Mouse (Mus musculus): Measurements from ENCODE around the gene Atad1. TPM values are rescaled to one million over a fixed set of nuclear protein-coding genes. Genes with fewer than 3 reads are reported as not detected.
A peak's percentile ranks its signal among the peaks of the same experiment; 100 is the strongest.

The Atad1 gene
- polyA plus RNA-seq, 1 experiment from 2014 or later: 62.8 TPM

DNA sequence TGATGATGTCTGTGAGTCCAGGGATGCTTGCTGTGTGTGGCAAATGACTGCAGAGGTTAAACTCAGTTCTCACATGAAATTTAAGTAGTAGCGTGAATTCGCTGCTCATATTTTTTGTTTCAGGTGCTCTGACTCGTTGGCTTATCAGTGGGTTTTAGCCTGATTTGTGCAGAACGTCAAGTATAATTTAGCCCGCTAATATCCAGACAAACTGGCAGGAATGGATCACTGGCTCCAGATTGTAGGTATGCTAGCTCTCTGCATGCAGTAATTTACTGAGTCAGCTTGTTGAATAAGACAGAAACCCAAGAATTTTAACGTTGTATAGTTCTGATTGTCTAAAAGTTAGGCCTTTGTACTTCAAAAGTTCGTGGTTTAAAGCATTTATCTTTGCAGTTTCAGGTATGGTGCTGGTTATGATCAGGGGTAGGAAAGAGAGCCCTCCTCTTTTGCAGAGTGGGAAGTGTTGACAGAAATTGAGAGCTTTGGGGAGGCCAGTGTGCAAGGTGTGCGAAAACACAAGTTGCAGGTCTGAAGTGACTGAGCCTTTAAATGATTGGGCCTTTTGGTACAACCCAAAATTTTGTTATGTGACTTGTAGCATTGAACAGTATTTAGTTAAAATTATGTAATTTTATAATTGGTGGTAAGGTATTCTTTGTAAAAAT, 19.9 kb upstream of the Atad1 start:
- ATAC-seq (ENCODE audit: low read depth): no peak
- Histone ChIP-seq H3K27me3 (ENCODE audit: control insufficient read depth, insufficient read depth, low read depth, low read length) (no peaks in the 10 kb centered on the region), H3K4me3 (ENCODE audit: low read length) (peak overlapping the region; percentile 96), H3K27ac (ENCODE audit: low read length) (no peak overlapping the region), H3K4me2 (ENCODE audit: low read depth, low read length) (peak overlapping the region; percentile 97), H3K36me3 (ENCODE audit: control insufficient read depth, insufficient read depth, low read length) (no peaks in the 10 kb centered on the region), H3K4me1 (replicated peaks; ENCODE audit: control insufficient read depth, insufficient read depth, low read length) (peaks cover 15% of the 10 kb centered on the region), H3K9ac (ENCODE audit: low read length) (peak overlapping the region; percentile 100), H3K9me3 (ENCODE audit: control insufficient read depth, low read length) (no peaks in the 10 kb centered on the region)
- WGBS: 2% methylated on average over 8 of the region's 8 CpGs

DNA sequence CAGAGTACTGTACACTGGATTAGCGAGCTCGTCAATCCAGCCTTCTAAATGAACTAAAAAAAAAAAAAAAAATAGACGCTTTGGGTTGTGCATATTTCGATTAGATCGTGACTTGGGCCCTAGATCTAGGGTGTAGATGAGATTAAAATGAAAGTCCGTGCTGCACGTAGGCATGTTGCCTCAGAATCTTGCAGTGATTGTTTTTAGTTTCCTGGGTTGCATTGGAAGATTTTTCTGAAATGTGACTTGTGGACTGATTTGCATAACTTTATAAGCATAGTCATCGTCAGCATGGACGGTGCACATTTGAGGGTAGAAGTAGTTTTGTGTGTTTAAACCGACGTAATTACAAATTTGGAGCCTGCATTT, 19.2 kb upstream of the Atad1 start:
- H3K27ac ChIP-seq (ENCODE audit: low read length): peak overlapping the region; percentile 99; the same call in 1 of the 2 replicates
- under 1% methylated on average over 11 of the region's 11 CpGs for WGBS
- no peaks in the 10 kb centered on the region for H3K9me3 ChIP-seq (ENCODE audit: control insufficient read depth, low read length)
- H3K4me2 ChIP-seq (ENCODE audit: low read depth, low read length): peak overlapping the region; percentile 97
- peaks cover 15% of the 10 kb centered on the region for H3K4me1 ChIP-seq (replicated peaks; ENCODE audit: control insufficient read depth, insufficient read depth, low read length)
- peak overlapping the region; percentile 96 for H3K4me3 ChIP-seq (ENCODE audit: low read length)
- ATAC-seq (ENCODE audit: low read depth): no peak
- H3K36me3 ChIP-seq (ENCODE audit: control insufficient read depth, insufficient read depth, low read length): no peaks in the 10 kb centered on the region
- peak overlapping the region; percentile 100 for H3K9ac ChIP-seq (ENCODE audit: low read length)
- H3K27me3 ChIP-seq (ENCODE audit: control insufficient read depth, insufficient read depth, low read depth, low read length): no peaks in the 10 kb centered on the region

DNA sequence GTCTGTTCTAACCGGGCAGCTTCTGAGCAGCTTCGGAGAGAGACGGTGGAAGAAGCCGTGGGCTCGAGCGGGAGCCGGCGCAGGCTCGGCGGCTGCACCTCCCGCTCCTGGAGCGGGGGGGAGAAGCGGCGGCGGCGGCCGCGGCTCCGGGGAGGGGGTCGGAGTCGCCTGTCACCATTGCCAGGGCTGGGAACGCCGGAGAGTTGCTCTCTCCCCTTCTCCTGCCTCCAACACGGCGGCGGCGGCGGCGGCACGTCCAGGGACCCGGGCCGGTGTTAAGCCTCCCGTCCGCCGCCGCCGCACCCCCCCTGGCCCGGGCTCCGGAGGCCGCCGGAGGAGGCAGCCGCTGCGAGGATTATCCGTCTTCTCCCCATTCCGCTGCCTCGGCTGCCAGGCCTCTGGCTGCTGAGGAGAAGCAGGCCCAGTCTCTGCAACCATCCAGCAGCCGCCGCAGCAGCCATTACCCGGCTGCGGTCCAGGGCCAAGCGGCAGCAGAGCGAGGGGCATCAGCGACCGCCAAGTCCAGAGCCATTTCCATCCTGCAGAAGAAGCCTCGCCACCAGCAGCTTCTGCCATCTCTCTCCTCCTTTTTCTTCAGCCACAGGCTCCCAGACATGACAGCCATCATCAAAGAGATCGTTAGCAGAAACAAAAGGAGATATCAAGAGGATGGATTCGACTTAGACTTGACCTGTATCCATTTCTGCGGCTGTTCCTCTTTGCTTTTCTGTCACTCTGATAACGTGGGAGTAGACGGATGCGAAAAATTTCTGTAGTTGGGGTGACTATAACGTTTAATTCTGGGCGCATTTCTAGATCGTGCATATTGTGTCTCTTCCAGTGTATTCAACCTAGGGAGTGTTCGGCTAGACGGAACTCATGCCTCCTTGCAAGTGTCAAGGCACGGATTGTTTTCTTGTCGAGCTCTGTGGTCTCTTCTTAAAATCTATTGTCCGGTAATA, 18.5 kb upstream of the Atad1 start:
- 0% methylated on average over 39 of the region's 69 CpGs for WGBS
- H3K4me3 ChIP-seq (ENCODE audit: low read length): peak overlapping the region; percentile 96
- H3K9me3 ChIP-seq (ENCODE audit: control insufficient read depth, low read length): no peaks in the 10 kb centered on the region
- peak; percentile 10 for ATAC-seq (ENCODE audit: low read depth)
- H3K36me3 ChIP-seq (ENCODE audit: control insufficient read depth, insufficient read depth, low read length): no peaks in the 10 kb centered on the region
- peak overlapping the region; percentile 100 for H3K9ac ChIP-seq (ENCODE audit: low read length)
- peak overlapping the region; percentile 99 for H3K27ac ChIP-seq (ENCODE audit: low read length)
- H3K4me2 ChIP-seq (ENCODE audit: low read depth, low read length): peak overlapping the region; percentile 97
- peaks cover 15% of the 10 kb centered on the region for H3K4me1 ChIP-seq (replicated peaks; ENCODE audit: control insufficient read depth, insufficient read depth, low read length)
- peaks cover 2% of the 10 kb centered on the region; the same call in 1 of the 2 replicates for H3K27me3 ChIP-seq (ENCODE audit: control insufficient read depth, insufficient read depth, low read depth, low read length)

DNA sequence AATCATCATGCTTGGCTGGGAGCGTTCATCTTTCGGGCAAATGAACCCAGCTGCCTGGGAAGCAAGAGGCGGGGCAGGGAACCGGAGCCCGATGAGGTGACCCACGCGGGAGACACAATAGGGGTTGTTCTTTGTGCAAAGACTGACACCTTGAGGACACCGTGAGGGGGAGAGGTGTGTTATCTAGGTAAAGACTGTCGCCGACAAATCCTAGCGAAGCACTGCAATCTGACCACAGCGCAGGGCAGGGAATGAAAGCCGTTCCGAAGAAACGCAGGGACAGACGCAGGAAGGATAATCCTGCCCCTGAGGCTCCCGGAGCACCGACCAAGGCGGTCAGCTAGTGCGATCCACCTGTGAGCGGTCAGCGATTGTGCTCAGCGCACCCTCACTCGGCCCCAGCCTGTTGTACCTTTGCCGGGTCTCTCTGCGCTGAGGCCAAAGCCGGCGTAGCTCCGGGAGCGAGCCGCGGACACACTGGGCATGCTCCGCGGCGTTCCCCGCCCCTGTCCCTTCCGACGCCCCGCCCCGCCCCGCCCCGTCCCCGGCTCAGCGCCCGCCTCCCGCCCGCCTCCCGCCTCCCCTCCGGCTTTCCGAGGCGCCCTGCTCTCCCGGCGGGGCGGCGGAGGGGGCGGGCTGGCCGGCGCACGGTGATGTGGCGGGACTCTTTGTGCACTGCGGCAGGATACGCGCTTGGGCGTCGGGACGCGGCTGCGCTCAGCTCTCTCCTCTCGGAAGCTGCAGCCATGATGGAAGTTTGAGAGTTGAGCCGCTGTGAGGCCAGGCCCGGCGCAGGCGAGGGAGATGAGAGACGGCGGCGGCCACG, 17.5 kb upstream of the Atad1 start, which contains the start of gene Pten:
Gene Pten (plus strand): TSS at position 598 of the 826 bp plus-strand sequence.
- H3K4me1 ChIP-seq (replicated peaks; ENCODE audit: control insufficient read depth, insufficient read depth, low read length): peaks cover 12% of the 10 kb centered on the region
- H3K36me3 ChIP-seq (ENCODE audit: control insufficient read depth, insufficient read depth, low read length): no peaks in the 10 kb centered on the region
- peak; percentile 90 for ATAC-seq (ENCODE audit: low read depth)
- H3K27ac ChIP-seq (ENCODE audit: low read length): peak within 1 kb of the TSS; percentile 99
- H3K9ac ChIP-seq (ENCODE audit: low read length): peak within 1 kb of the TSS; percentile 100
- H3K4me2 ChIP-seq (ENCODE audit: low read depth, low read length): peak within 1 kb of the TSS; percentile 97
- no peaks in the 10 kb centered on the region for H3K9me3 ChIP-seq (ENCODE audit: control insufficient read depth, low read length)
- H3K27me3 ChIP-seq (ENCODE audit: control insufficient read depth, insufficient read depth, low read depth, low read length): peaks cover 2% of the 10 kb centered on the region; the same call in 1 of the 2 replicates
- H3K4me3 ChIP-seq (ENCODE audit: low read length): peak within 1 kb of the TSS; percentile 96
- under 1% methylated on average over 52 of the region's 77 CpGs for WGBS

DNA sequence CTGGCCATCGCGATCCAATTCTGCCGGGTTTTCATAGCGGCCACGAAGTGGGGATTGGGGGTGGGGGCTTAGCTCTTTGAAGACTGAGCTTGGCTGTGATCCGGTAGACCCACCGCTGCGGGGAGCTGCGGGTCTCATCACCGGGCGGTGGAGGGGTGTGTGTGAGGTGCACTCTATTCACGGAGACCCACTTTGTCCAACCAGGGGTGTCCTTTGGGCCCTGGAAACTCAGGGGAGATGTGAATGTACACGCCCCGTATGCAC, 17.0 kb upstream of the Atad1 start:
- 0% methylated on average over 14 of the region's 14 CpGs for WGBS
- Histone ChIP-seq H3K4me3 (ENCODE audit: low read length) (peak overlapping the region; percentile 96), H3K27me3 (ENCODE audit: control insufficient read depth, insufficient read depth, low read depth, low read length) (peaks cover 2% of the 10 kb centered on the region; the same call in 1 of the 2 replicates), H3K36me3 (ENCODE audit: control insufficient read depth, insufficient read depth, low read length) (no peaks in the 10 kb centered on the region), H3K9ac (ENCODE audit: low read length) (peak overlapping the region; percentile 86), H3K9me3 (ENCODE audit: control insufficient read depth, low read length) (no peaks in the 10 kb centered on the region), H3K4me2 (ENCODE audit: low read depth, low read length) (peak overlapping the region; percentile 97), H3K4me1 (replicated peaks; ENCODE audit: control insufficient read depth, insufficient read depth, low read length) (peaks cover 12% of the 10 kb centered on the region), H3K27ac (ENCODE audit: low read length) (peak overlapping the region; percentile 96)
- peak; percentile 34 for ATAC-seq (ENCODE audit: low read depth)

DNA sequence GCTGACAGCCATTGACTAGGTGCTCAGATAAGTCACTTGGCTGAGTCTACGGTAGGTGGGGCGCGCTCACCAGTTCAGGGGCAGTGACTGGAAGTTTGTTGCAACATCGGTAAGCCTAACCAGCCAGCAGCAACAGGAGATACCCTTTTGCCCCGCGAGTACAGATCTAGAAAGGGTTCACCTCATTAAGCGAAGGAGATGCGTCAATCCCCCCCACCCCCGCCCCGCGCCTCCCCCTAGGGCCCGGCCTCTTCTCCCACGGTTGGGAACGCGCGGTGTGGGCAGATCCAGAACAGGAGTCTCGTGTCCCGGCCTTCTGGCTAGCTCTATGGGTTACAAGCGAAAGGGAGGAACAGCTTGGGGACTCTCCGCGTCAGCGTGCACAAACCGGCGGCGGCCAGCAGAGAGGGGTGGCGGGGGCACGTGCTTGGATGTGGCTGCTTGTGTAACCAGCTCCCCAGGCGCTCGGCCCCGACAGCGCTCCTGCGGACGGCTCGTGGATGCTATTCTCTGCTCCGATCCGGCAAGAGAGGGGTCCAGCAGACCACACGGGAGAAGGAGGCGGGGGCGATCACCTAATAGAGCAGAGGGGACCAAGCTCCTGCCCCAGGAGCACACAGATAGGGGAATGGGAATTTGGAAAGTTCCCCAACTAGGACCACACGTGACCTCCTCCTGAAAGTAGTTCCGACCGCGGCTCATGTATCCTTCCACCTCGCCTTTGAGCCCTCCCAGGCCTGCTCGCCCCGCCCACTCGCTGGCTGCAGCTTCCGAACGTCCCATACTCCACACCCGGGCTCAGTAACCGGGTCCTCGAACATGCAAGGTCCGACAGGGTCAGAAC, 16.4 kb upstream of the Atad1 start:
- H3K27ac ChIP-seq (ENCODE audit: low read length): peak overlapping the region; percentile 96
- peaks cover 10% of the 10 kb centered on the region for H3K4me1 ChIP-seq (replicated peaks; ENCODE audit: control insufficient read depth, insufficient read depth, low read length)
- no peaks in the 10 kb centered on the region for H3K36me3 ChIP-seq (ENCODE audit: control insufficient read depth, insufficient read depth, low read length)
- H3K4me2 ChIP-seq (ENCODE audit: low read depth, low read length): peak overlapping the region; percentile 97
- H3K9ac ChIP-seq (ENCODE audit: low read length): peak overlapping the region; percentile 87
- peak; percentile 76 for ATAC-seq (ENCODE audit: low read depth)
- under 1% methylated on average over 53 of the region's 53 CpGs for WGBS
- no peaks in the 10 kb centered on the region for H3K9me3 ChIP-seq (ENCODE audit: control insufficient read depth, low read length)
- H3K4me3 ChIP-seq (ENCODE audit: low read length): peak overlapping the region; percentile 96
- H3K27me3 ChIP-seq (ENCODE audit: control insufficient read depth, insufficient read depth, low read depth, low read length): peaks cover 2% of the 10 kb centered on the region; the same call in 1 of the 2 replicates

DNA sequence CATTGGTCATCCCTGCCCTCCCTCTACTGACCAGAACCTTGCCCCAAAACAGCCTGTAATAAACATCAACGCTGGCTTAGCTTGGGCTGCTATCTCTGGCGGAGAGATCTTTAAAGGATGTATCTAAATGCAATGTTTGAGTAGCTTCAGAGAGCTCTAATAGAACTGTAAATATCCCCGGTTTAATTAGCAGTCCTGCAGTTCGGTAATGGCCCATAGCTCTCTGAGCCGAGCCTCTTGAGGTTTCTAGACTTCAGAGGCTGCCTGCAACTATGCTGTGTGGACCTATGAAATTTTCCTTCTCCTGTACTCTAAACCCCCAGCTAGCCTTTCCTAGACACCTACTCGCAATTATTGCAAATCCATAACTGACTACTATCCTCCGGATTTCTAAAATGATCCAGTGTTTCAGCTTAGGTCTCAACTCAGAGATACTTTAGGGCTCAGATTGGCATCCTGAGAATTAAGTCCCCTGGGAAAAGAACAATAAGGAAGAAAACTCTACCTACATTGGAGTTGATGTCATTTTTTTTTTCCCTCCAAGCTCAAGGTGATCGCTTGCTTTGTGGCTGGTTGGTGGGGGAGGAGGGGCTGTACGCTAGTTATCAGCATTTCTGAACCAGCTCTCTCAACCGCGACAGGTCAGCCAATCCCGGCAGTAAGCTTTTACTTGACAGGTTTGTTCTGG, 15.7 kb upstream of the Atad1 start:
- peaks cover 5% of the 10 kb centered on the region; the same call in 1 of the 2 replicates for H3K4me1 ChIP-seq (replicated peaks; ENCODE audit: control insufficient read depth, insufficient read depth, low read length)
- 5% methylated on average over 12 of the region's 12 CpGs for whole genome bisulfite sequencing
- peak overlapping the region; percentile 97 for H3K4me2 ChIP-seq (ENCODE audit: low read depth, low read length)
- H3K9me3 ChIP-seq (ENCODE audit: control insufficient read depth, low read length): no peaks in the 10 kb centered on the region
- H3K9ac ChIP-seq (ENCODE audit: low read length): peak overlapping the region; percentile 87
- ATAC-seq (ENCODE audit: low read depth): no peak
- H3K27me3 ChIP-seq (ENCODE audit: control insufficient read depth, insufficient read depth, low read depth, low read length): peaks cover 2% of the 10 kb centered on the region; the same call in 1 of the 2 replicates
- H3K4me3 ChIP-seq (ENCODE audit: low read length): peak overlapping the region; percentile 96
- H3K27ac ChIP-seq (ENCODE audit: low read length): peak overlapping the region; percentile 96
- H3K36me3 ChIP-seq (ENCODE audit: control insufficient read depth, insufficient read depth, low read length): no peaks in the 10 kb centered on the region
